26 mouse cellular contexts compared by ENCODE assay signal in genomic region chr16:29644871-29645270, GRCm38 (mm10).
DNase-seq lines count a peak whose midpoint lies in the region; ATAC-seq and TF ChIP-seq lines count a peak whose summit lies in the region.
"Had no signal": no experiment of that assay in that cellular context is flagged by ENCODE, and none has a peak within 500 bp of the region (broad histone marks: within the 10 kb centered on the region; RNA-seq: fewer than 3 reads in every experiment).

No protein-coding gene starts in this region.

- no peak overlapping the region for H3K4me2 ChIP-seq in kidney, postnatal 0 days (ENCODE audit: low read length)
- H3K4me2 ChIP-seq: embryonic facial prominence, embryonic 13.5 days; forebrain, embryonic 13.5 days; heart, embryonic 11.5 days; hindbrain, embryonic 12.5 days had no signal

- no peak overlapping the region for H3K27ac ChIP-seq in kidney, postnatal 0 days
- H3K27ac ChIP-seq: embryonic facial prominence, embryonic 10.5 days; embryonic facial prominence, embryonic 13.5 days; forebrain, embryonic 10.5 days; forebrain, embryonic 13.5 days; hindbrain, embryonic 12.5 days had no signal

- 65% methylated on average over 3 of the region's 3 CpGs for WGBS in kidney, postnatal 0 days

- TF ChIP-seq CTCF in kidney, postnatal 0 days (IDR thresholded peaks at IDR 0.05; ENCODE audit: low read depth): no peak

- H3K4me1 ChIP-seq in kidney, postnatal 0 days (replicated peaks; ENCODE audit: insufficient read depth, low read length): no peaks in the 10 kb centered on the region
- H3K4me1 ChIP-seq: embryonic facial prominence, embryonic 10.5 days; embryonic facial prominence, embryonic 13.5 days; hindbrain, embryonic 12.5 days had no signal

- no peak for ATAC-seq in kidney, postnatal 0 days (replicated peaks; ENCODE audit: low FRiP score, low read depth)
- ATAC-seq: activated CD4-positive, CD25-positive, alpha-beta regulatory T cell, adult 4 months; forebrain, embryonic 13.5 days; forebrain, embryonic 16.5 days; hindbrain, embryonic 16.5 days had no signal

- no peak overlapping the region for H3K4me3 ChIP-seq in kidney, postnatal 0 days (replicated peaks; ENCODE audit: low read depth, low read length)
- H3K4me3 ChIP-seq: embryonic facial prominence, embryonic 10.5 days; embryonic facial prominence, embryonic 13.5 days; erythroblast, embryonic 14.5 days; forebrain, embryonic 10.5 days; forebrain, embryonic 13.5 days; hindbrain, embryonic 12.5 days had no signal

- H3K9ac ChIP-seq in kidney, postnatal 0 days (ENCODE audit: low read depth, low read length): no peak overlapping the region
- H3K9ac ChIP-seq: embryonic facial prominence, embryonic 13.5 days; forebrain, embryonic 13.5 days; hindbrain, embryonic 12.5 days had no signal

- no peaks in the 10 kb centered on the region for H3K27me3 ChIP-seq in kidney, postnatal 0 days (ENCODE audit: insufficient read depth, low read length)
- H3K27me3 ChIP-seq: embryonic facial prominence, embryonic 13.5 days; forebrain, embryonic 13.5 days had no signal

- DNase-seq in kidney, postnatal 0 days (ENCODE audit: low spot score): peak; percentile 24
- DNase-seq in kidney, postnatal 25 days: no peak
- DNase-seq in 3T3-L1 (ENCODE audit: low read depth, low spot score) (peak; percentile 10), NIH3T3 (ENCODE audit: low read depth) (peak; percentile 4)
- peak; percentile 7 for DNase-seq in fibroblast of lung, adult 2 months (ENCODE audit: low read depth)
- DNase-seq in heart, adult 11 months: no peak
- DNase-seq in thymus, postnatal 4 days: no peak
- DNase-seq: adrenal gland, adult 8-10 months; adrenal gland, postnatal 25 days; cerebellum, adult 11-12 months; cerebellum, adult 8-10 months; cerebellum, postnatal 10 days; cerebellum, postnatal 36 days; embryo, embryonic 11 days; gastrocnemius, postnatal 10 days; gastrocnemius, postnatal 36 days had no signal

- H3K9me3 ChIP-seq in kidney, postnatal 0 days (replicated peaks; ENCODE audit: low read length): no peaks in the 10 kb centered on the region
- H3K9me3 ChIP-seq: embryonic facial prominence, embryonic 10.5 days; embryonic facial prominence, embryonic 13.5 days; forebrain, embryonic 10.5 days; forebrain, embryonic 13.5 days; hindbrain, embryonic 12.5 days had no signal

- 0 out of 2 replicates have a peak, but pooled peaks cover 5% of the 10 kb centered on the region for H3K36me3 ChIP-seq in kidney, postnatal 0 days (ENCODE audit: insufficient read depth, low read length)

Comparison
In these comparisons a context has a peak if more than half of its experiments do, and no peak if none do; other contexts are left out.
1. DNase-seq: peak in kidney, postnatal 0 days (single experiment), 3T3-L1 (single experiment), NIH3T3 (single experiment) and fibroblast of lung, adult 2 months (single experiment); none in kidney, postnatal 25 days (0 of 2), heart, adult 11 months (single experiment) and thymus, postnatal 4 days (single experiment).